Mouse (Mus musculus): ENCODE results near the gene Dctn5.

DNA sequence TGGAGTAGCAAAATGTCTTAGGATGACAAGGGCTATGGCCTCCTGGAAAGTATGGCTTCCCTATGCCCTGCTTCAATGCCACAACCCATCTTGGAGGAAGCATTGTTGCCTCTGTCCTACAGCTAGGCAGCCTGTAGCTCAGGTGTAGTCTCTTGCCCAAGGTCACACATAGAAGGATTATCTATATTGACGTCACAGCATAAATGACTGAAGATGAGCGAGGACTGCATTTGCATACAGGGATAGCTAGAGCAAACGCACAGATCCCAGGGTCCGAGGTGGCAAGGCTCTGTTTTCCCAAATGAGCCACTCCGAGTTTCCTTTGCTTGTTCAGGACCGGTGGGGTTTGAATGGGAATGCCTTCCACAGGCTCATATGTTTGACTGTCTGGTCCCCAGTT, 37.9 kb downstream of the Dctn5 start:
- TF ChIP-seq CEBPB (IDR thresholded peaks at IDR 0.05; ENCODE audit: insufficient read depth, poor library complexity, severe bottlenecking), result no peak
- TF ChIP-seq USF1 (IDR thresholded peaks at IDR 0.05; ENCODE audit: low read depth), result no peak
- TF ChIP-seq E2F4 (IDR thresholded peaks at IDR 0.05; ENCODE audit: insufficient read depth), result no peak
- no peak for TF ChIP-seq REST (IDR thresholded peaks at IDR 0.05; ENCODE audit: insufficient read depth, insufficient read length)
- no peak for TF ChIP-seq TCF3 (IDR thresholded peaks at IDR 0.05; ENCODE audit: insufficient read length, low read depth)
- no peak for TF ChIP-seq POLR2A (IDR thresholded peaks at IDR 0.05; ENCODE audit: insufficient read length, low read depth)
- TF ChIP-seq TCF12 (IDR thresholded peaks at IDR 0.05; ENCODE audit: insufficient read depth, poor library complexity, severe bottlenecking), result no peak
- no peak for TF ChIP-seq MAX (IDR thresholded peaks at IDR 0.05; ENCODE audit: low read depth)
- no peak for TF ChIP-seq MYOD1 (IDR thresholded peaks at IDR 0.05; ENCODE audit: control insufficient read depth in 1 of 3, insufficient read length in 2 of 3, low read depth in 2 of 3)
- no peak for TF ChIP-seq POLR2AphosphoS2 (IDR thresholded peaks at IDR 0.05; ENCODE audit: insufficient read length, low read depth)
- no peak for TF ChIP-seq MYOG (IDR thresholded peaks at IDR 0.05; ENCODE audit: control insufficient read depth in 1 of 3, insufficient read depth in 1 of 3, insufficient read length in 2 of 3, low read depth in 2 of 3)

Measured in myocyte (in vitro differentiated cells).